Mouse (Mus musculus): ENCODE measurements at regions not wholly inside any gene's neighbourhood (a gene's known extent, or its start where the extent isn't known, plus 50 kb on each side); places are given as distances from the start of the nearest gene placed in this dataset.
A peak's percentile ranks its signal among the peaks of the same experiment; 100 is the strongest.

- no peaks in the 10 kb centered on the region for H3K79me3 ChIP-seq (ENCODE audit: low read depth)
- H3K79me2 ChIP-seq (ENCODE audit: control insufficient read depth, insufficient read depth): no peaks in the 10 kb centered on the region
- TF ChIP-seq MYOD1 (IDR thresholded peaks at IDR 0.05; ENCODE audit: control insufficient read depth, insufficient read length, low read depth) (no peak), USF1 (IDR thresholded peaks at IDR 0.05; ENCODE audit: low read depth) (no peak), FOSL1 (IDR thresholded peaks at IDR 0.05; ENCODE audit: insufficient read depth, low read length, poor library complexity, severe bottlenecking) (no peak), MYOG (IDR thresholded peaks at IDR 0.05; ENCODE audit: control insufficient read depth, extremely low read depth, insufficient read length) (no peak), CTCF (IDR thresholded peaks at IDR 0.05; ENCODE audit: control insufficient read depth, insufficient read depth, insufficient read length) (no peak), MAX (IDR thresholded peaks at IDR 0.05) (no peak)
- H3K27me3 ChIP-seq (ENCODE audit: control insufficient read depth, insufficient read depth, insufficient read length): no peaks in the 10 kb centered on the region
- no peaks in the 10 kb centered on the region for H3K36me3 ChIP-seq (ENCODE audit: control insufficient read depth, insufficient read depth)
- no peak overlapping the region for H3K4me3 ChIP-seq (ENCODE audit: insufficient read depth, poor library complexity, severe bottlenecking)
- no peak overlapping the region for H3ac ChIP-seq (ENCODE audit: control insufficient read depth, insufficient read length, low read depth)
These were observed 110.1 kb downstream of the Tomm20 start for GRCm38 (mm10) chr8:126835554-126835953.

DNA sequence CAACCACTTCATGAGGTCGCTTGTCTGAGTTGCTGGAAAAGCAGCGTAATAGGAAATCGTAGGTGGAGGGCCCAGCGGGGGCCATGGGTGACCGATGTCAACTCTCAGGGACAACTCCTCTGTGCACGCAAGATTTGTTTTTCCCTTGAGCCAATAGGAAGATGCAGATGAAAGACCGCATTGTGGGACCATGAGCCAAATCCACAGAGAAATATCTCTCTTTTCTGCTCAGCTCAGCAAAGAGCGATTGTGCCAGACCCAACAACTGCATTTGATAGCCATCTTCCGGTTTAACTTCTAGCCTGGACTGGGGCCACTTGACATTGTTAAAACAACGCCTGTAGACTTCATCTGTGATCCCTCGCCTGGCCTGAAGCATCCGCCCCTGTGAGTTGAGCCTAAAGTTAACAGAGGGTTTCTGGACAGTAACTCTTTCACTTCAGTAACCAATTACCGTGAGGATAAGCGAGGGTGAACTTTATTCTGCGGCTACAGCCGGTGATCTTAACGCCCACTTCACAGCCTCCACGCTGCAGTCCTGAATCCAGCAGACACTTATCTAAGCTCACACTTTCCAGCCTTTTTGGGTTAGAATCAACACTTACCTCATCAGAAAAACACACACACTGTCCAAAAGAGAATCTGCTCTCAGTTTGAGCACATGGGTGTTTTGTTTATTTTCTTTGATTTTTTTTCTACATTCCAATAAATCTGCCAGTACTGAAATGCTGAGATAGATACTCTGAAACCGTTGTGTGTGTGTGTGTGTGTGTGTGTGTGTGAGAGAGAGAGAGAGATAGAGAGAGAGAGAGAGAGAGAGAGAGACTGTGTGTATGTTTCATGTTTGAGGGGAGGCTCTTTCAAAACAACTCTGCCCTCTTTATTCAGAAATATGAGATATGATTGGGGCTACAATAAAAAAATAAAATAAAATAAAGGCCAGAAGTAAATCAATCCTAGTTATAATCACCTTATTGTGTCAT lies 111.9 kb downstream of the Tomm20 start:
- no peak for TF ChIP-seq MYOG (IDR thresholded peaks at IDR 0.05; ENCODE audit: control insufficient read depth, extremely low read depth, insufficient read length)
- no peak for TF ChIP-seq MYOD1 (IDR thresholded peaks at IDR 0.05; ENCODE audit: control insufficient read depth, insufficient read length, low read depth)
- peak; percentile 17 for TF ChIP-seq MAX (IDR thresholded peaks at IDR 0.05)
- no peak for TF ChIP-seq CTCF (IDR thresholded peaks at IDR 0.05; ENCODE audit: control insufficient read depth, insufficient read depth, insufficient read length)
- no peak for TF ChIP-seq CEBPB (IDR thresholded peaks at IDR 0.05; ENCODE audit: low read depth)
- no peak for TF ChIP-seq FOSL1 (IDR thresholded peaks at IDR 0.05; ENCODE audit: insufficient read depth, low read length, poor library complexity, severe bottlenecking)
- no peaks in the 10 kb centered on the region for H3K79me3 ChIP-seq (ENCODE audit: low read depth)
- H3K27me3 ChIP-seq (ENCODE audit: control insufficient read depth, insufficient read depth, insufficient read length): no peaks in the 10 kb centered on the region
- H3K36me3 ChIP-seq (ENCODE audit: control insufficient read depth, insufficient read depth): no peaks in the 10 kb centered on the region
- no peaks in the 10 kb centered on the region for H3K79me2 ChIP-seq (ENCODE audit: control insufficient read depth, insufficient read depth)
- peak overlapping the region; percentile 10 for H3ac ChIP-seq (ENCODE audit: control insufficient read depth, insufficient read length, low read depth)
- no peak overlapping the region for H3K4me3 ChIP-seq (ENCODE audit: insufficient read depth, poor library complexity, severe bottlenecking)

- Histone ChIP-seq H3K79me2 (ENCODE audit: control insufficient read depth, insufficient read depth) (no peaks in the 10 kb centered on the region), H3ac (ENCODE audit: control insufficient read depth, insufficient read length, low read depth) (peak overlapping the region; percentile 9), H3K36me3 (ENCODE audit: control insufficient read depth, insufficient read depth) (no peaks in the 10 kb centered on the region), H3K79me3 (ENCODE audit: low read depth) (no peaks in the 10 kb centered on the region), H3K27me3 (ENCODE audit: control insufficient read depth, insufficient read depth, insufficient read length) (no peaks in the 10 kb centered on the region), H3K4me3 (ENCODE audit: insufficient read depth, poor library complexity, severe bottlenecking) (no peak overlapping the region)
- no peak for TF ChIP-seq FOSL1 (IDR thresholded peaks at IDR 0.05; ENCODE audit: insufficient read depth, low read length, poor library complexity, severe bottlenecking)
- no peak for TF ChIP-seq CTCF (IDR thresholded peaks at IDR 0.05; ENCODE audit: control insufficient read depth, insufficient read depth, insufficient read length)
- TF ChIP-seq USF1 (IDR thresholded peaks at IDR 0.05; ENCODE audit: low read depth): no peak
- TF ChIP-seq MAX (IDR thresholded peaks at IDR 0.05): no peak
- TF ChIP-seq CEBPB (IDR thresholded peaks at IDR 0.05; ENCODE audit: low read depth): no peak
- TF ChIP-seq MYOD1 (IDR thresholded peaks at IDR 0.05; ENCODE audit: control insufficient read depth, insufficient read length, low read depth): no peak
- TF ChIP-seq MYOG (IDR thresholded peaks at IDR 0.05; ENCODE audit: control insufficient read depth, extremely low read depth, insufficient read length): no peak
These were observed 112.6 kb downstream of the Tomm20 start for GRCm38 (mm10) chr8:126833006-126833405.

- Histone ChIP-seq H3K4me3 (ENCODE audit: insufficient read depth, poor library complexity, severe bottlenecking) (no peak overlapping the region), H3ac (ENCODE audit: control insufficient read depth, insufficient read length, low read depth) (peak overlapping the region; percentile 35), H3K27me3 (ENCODE audit: control insufficient read depth, insufficient read depth, insufficient read length) (no peaks in the 10 kb centered on the region), H3K79me3 (ENCODE audit: low read depth) (no peaks in the 10 kb centered on the region), H3K79me2 (ENCODE audit: control insufficient read depth, insufficient read depth) (no peaks in the 10 kb centered on the region), H3K36me3 (ENCODE audit: control insufficient read depth, insufficient read depth) (no peaks in the 10 kb centered on the region)
- peak; percentile 1 for TF ChIP-seq MAX (IDR thresholded peaks at IDR 0.05)
- peak; percentile 75 for TF ChIP-seq CEBPB (IDR thresholded peaks at IDR 0.05; ENCODE audit: low read depth)
- TF ChIP-seq MYOD1 (IDR thresholded peaks at IDR 0.05; ENCODE audit: control insufficient read depth, insufficient read length, low read depth): no peak
These were observed 113.3 kb downstream of the Tomm20 start for GRCm38 (mm10) chr8:126832163-126832978.

DNA sequence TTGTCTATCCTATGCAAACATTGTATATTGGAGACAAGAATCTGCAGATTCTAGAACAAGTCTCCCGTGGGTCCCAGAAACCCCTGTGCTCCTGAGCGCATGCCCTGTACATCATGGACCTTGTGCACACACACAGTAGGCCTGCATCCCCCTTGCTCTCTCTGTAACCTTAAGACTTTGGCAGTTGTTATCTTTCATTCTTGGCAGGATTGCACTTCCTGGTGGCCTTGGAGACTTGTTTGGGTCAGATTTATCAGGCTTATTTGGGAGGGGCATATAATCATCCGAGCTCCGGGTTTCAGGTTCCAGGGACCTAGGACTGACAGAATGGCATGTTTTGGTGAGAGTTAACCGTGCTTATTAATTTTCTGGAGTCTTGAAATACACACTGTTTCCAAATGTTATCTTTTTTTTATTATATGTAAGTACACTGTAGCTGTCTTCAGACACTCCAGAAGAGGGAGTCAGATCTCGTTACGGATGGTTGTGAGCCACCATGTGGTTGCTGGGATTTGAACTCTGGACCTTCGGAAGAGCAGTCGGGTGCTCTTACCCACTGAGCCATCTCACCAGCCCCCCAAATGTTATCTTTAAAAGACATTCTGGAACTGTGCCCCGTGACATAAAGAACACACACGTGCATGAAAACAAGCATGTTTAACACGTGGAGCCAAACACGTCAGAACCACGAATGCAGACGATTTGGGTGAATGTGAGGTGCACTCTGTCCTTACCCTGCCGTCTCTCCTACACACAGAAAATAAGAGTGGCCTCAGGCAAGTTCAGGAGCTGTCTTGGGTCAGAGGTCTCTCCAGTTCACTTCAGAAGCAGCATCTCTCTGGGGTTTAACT lies 114.1 kb downstream of the Tomm20 start:
- no peak for TF ChIP-seq MYOG (IDR thresholded peaks at IDR 0.05; ENCODE audit: control insufficient read depth, extremely low read depth, insufficient read length)
- no peak for TF ChIP-seq FOSL1 (IDR thresholded peaks at IDR 0.05; ENCODE audit: insufficient read depth, low read length, poor library complexity, severe bottlenecking)
- no peak for TF ChIP-seq CEBPB (IDR thresholded peaks at IDR 0.05; ENCODE audit: low read depth)
- no peak for TF ChIP-seq MAX (IDR thresholded peaks at IDR 0.05)
- TF ChIP-seq USF1 (IDR thresholded peaks at IDR 0.05; ENCODE audit: low read depth): no peak
- TF ChIP-seq MYOD1 (IDR thresholded peaks at IDR 0.05; ENCODE audit: control insufficient read depth, insufficient read length, low read depth): no peak
- no peak for TF ChIP-seq CTCF (IDR thresholded peaks at IDR 0.05; ENCODE audit: control insufficient read depth, insufficient read depth, insufficient read length)
- Histone ChIP-seq H3K79me2 (ENCODE audit: control insufficient read depth, insufficient read depth) (no peaks in the 10 kb centered on the region), H3K4me3 (ENCODE audit: insufficient read depth, poor library complexity, severe bottlenecking) (no peak overlapping the region), H3K27me3 (ENCODE audit: control insufficient read depth, insufficient read depth, insufficient read length) (no peaks in the 10 kb centered on the region), H3K36me3 (ENCODE audit: control insufficient read depth, insufficient read depth) (no peaks in the 10 kb centered on the region), H3ac (ENCODE audit: control insufficient read depth, insufficient read length, low read depth) (no peak overlapping the region), H3K79me3 (ENCODE audit: low read depth) (no peaks in the 10 kb centered on the region)
